Mouse (Mus musculus) midbrain, embryonic 11.5 days (tissue): ENCODE results near the gene Trio. TPM values are rescaled to one million over a fixed set of nuclear protein-coding genes. Genes with fewer than 3 reads are reported as not detected.

ENCODE experiments used
- ATAC-seq: fragments of 200-750 bp; cut with Nextera tagmentation; 2 replicates; pipeline ENCODE4 v1.8.0; 2017; ENCODE audit warnings: moderate TSS enrichment, moderate library complexity; ENCODE audit not compliant: low FRiP score
- DNase-seq: peaks from one replicate; pipeline ENCODE4 v3.0.0; 2015; ENCODE audit warnings: low spot score; ENCODE audit errors: missing footprints
- H3K27ac ChIP-seq: fragments of 300-500 bp; sonication (generic); 2 replicates; pipeline ENCODE4 v1.5.1; 2014; ENCODE audit warnings: low read depth, low read length
- H3K27me3 ChIP-seq: fragments of 300-500 bp; sonication (generic); 2 replicates; pipeline ENCODE4 v1.6.1; 2014; ENCODE audit warnings: mild to moderate bottlenecking, low read length, moderate library complexity, mixed read lengths; ENCODE audit not compliant: control insufficient read depth, insufficient read depth
- H3K36me3 ChIP-seq: fragments of 300-500 bp; sonication (generic); 2 replicates; pipeline ENCODE4 v1.6.1; 2014; ENCODE audit warnings: mild to moderate bottlenecking, low read length, moderate library complexity, mixed read lengths; ENCODE audit not compliant: control insufficient read depth, insufficient read depth
- H3K4me1 ChIP-seq: fragments of 300-500 bp; sonication (generic); 2 replicates; pipeline ENCODE4 v1.6.1; 2014; ENCODE audit warnings: low read length; ENCODE audit not compliant: control insufficient read depth, insufficient read depth
- H3K4me2 ChIP-seq: fragments of 300-500 bp; sonication (generic); 2 replicates; pipeline ENCODE4 v1.6.1; 2014; ENCODE audit warnings: mild to moderate bottlenecking, moderate library complexity
- H3K4me3 ChIP-seq: fragments of 300-500 bp; sonication (generic); 2 replicates; pipeline ENCODE4 v1.5.1; 2014; ENCODE audit warnings: low read depth, low read length
- H3K9ac ChIP-seq: fragments of 300-500 bp; sonication (generic); 2 replicates; pipeline ENCODE4 v1.6.1; 2014; ENCODE audit warnings: low read length
- H3K9me3 ChIP-seq: fragments of 300-500 bp; sonication (generic); 2 replicates; pipeline ENCODE4 v1.6.1; 2016; ENCODE audit warnings: low read length; ENCODE audit not compliant: control insufficient read depth
- WGBS: fragments of 180-500 bp; shearing (Covaris S2); extraction: QIAGEN DNeasy Blood & Tissue Kit; methylation state at CpG from one replicate; pipeline ENCODE4 v1.1.7; 2014; 5-methylcytosine and 5-hydroxymethylcytosine counted together
- polyA plus RNA-seq: library from polyadenylated mRNA; unstranded; fragments of >200 nt; fragmentation: Nextera tagmentation; extraction: Ambion mirVana; gene quantifications from 2 replicates; pipeline ENCODE4 v1.2.1, GENCODE M21; 2014

The Trio gene
- polyA plus RNA-seq, 1 experiment from 2014 or later, result 32.5 TPM

DNA sequence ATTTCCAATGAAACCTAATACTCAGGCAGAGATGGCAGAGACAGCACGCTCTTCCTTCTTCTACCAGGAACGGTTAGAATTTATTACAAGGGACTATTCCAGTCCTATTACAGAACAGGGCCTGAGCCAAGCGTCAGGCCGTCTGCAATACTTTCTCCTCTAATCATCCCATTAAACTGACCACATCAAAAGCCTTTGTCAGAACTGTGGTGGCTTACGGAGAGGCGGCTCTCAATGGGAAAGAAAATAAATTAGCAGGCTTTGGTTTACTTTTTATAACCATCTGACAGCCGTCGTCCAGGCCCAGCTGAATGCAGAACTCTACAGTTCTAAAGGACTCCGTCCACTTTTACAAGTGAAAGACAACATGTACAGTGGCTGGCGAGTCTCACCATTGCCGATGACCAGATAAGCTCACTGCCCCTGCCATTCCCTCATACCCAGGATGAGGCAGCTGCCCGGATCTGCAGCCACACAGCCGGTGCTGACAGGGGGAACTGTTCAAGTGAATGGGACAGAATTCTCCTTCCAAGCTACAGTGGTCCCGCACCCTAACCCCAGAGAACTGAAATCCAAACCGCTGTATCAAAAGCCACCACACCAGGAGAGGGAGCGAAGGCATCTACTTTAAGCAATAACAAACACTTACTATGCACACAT lies 121.2 kb downstream of the Trio start:
- Histone ChIP-seq H3K36me3 (peaks cover 3% of the 10 kb centered on the region; the same call in 1 of the 2 replicates), H3K27ac (no peak overlapping the region), H3K9me3 (no peaks in the 10 kb centered on the region), H3K27me3 (no peaks in the 10 kb centered on the region), H3K4me2 (no peak overlapping the region), H3K9ac (no peak overlapping the region), H3K4me1 (no peaks in the 10 kb centered on the region), H3K4me3 (no peak overlapping the region)
- WGBS, result 83% methylated on average over 16 of the region's 16 CpGs
- ATAC-seq, result no peak
- no peak for DNase-seq

DNA sequence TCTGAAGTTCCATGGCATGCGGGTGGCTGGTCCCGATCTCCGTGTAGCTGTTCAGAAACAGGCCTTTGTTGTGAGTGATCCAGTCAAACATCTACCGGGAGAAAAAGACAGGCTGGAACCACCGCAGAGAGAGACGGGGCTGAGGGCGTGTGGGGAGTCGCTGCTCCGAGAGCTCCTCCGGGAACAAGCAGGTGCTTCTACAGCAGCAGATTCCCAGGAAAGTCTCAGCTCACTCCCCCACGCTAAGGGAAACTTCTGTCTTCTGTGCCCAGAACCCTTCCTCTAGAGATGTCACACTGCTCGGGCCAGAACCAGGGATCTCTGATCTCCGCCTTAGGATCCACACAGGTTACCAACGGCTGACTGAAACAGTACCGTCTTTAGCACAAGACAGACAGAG lies 124.4 kb downstream of the Trio start:
- WGBS, result 92% methylated on average over 15 of the region's 15 CpGs
- DNase-seq (no peak), ATAC-seq (no peak)
- Histone ChIP-seq H3K9me3 (no peaks in the 10 kb centered on the region), H3K4me1 (no peaks in the 10 kb centered on the region), H3K36me3 (peaks cover 17% of the 10 kb centered on the region), H3K4me3 (no peak overlapping the region), H3K27ac (no peak overlapping the region), H3K4me2 (no peak overlapping the region), H3K9ac (no peak overlapping the region), H3K27me3 (no peaks in the 10 kb centered on the region)

DNA sequence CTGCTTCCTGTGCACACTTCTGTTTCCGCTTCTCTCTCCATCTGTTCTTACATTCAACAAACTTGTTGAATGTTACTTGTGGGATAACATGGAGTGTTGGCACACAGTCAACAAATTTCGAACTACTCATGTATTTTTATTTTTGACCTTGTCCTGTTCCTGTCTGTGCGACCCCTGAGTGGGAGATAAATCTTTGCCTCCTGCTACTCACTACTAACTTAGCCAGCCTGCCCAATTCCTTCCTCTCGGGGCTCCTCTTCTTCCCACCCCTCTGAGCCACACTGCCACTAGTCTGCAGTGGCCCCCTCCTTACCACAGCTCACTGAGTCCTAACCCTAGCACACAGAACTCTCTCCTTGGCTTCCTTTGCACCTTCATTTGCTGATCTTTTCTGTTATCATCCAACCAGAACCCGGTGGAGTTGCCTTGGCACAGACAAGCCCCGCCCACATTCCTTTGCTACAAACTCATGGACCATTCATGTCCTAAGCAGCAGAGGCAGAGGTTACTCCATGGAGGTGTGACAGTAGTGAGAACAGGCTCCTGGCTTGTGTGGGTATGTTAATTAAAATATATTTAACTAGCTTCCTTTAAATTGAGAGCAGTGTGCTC lies 126.7 kb downstream of the Trio start:
- no peak for ATAC-seq
- no peak for DNase-seq
- Histone ChIP-seq H3K27me3 (no peaks in the 10 kb centered on the region), H3K27ac (no peak overlapping the region), H3K36me3 (peaks cover 17% of the 10 kb centered on the region), H3K9ac (no peak overlapping the region), H3K4me1 (no peaks in the 10 kb centered on the region), H3K4me3 (no peak overlapping the region), H3K4me2 (no peak overlapping the region), H3K9me3 (no peaks in the 10 kb centered on the region)
- 89% methylated on average over 6 of the region's 6 CpGs for WGBS

DNA sequence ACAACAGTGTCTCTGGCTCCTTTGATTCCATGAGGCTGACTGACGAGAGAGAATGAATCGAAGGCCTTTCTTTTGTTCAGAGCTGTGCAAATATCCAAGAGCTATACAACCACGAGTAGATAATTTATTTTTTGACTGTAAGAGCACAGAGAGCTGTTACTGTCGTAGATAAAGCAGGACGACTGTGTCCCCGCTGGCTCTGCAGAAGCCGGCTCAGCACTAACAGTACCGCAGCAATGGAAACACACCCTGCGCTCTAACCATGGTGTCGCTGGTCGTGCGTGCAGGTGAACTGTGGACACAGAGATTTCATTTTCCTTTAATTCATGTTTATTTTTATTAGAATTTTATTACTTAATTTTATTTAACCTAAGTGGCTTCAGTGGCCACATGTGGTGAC lies 131.5 kb downstream of the Trio start:
- no peak overlapping the region for H3K4me3 ChIP-seq
- no peak overlapping the region for H3K9ac ChIP-seq
- no peaks in the 10 kb centered on the region for H3K9me3 ChIP-seq
- DNase-seq (no peak), ATAC-seq (no peak; the same call in 1 of the 2 replicates)
- peaks cover 14% of the 10 kb centered on the region for H3K36me3 ChIP-seq
- H3K4me2 ChIP-seq, result no peak overlapping the region
- no peak overlapping the region for H3K27ac ChIP-seq
- H3K27me3 ChIP-seq, result no peaks in the 10 kb centered on the region
- H3K4me1 ChIP-seq, result no peaks in the 10 kb centered on the region
- 86% methylated on average over 12 of the region's 12 CpGs for WGBS

DNA sequence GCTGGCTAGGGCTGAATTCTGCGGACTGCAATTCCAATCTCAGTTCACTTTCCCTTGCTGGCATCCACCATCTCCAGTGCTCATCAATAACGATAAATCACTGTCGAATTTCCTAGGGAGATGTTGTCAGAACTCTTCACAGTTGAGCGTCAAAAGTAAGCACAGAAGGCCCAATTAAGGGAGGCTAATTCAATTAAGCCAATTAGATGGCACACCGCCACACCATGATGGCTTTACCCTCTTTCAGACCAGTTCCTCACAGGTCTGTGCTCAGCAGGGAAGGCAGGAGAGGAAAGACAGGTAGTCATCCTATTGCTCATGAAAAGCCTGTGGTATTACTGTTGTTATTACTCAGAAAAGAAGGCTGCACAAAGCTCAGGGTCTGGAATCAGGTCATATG lies 133.6 kb downstream of the Trio start:
- peaks cover 4% of the 10 kb centered on the region; the same call in 1 of the 2 replicates for H3K36me3 ChIP-seq
- ATAC-seq, result no peak
- 93% methylated on average over 5 of the region's 5 CpGs for WGBS

DNA sequence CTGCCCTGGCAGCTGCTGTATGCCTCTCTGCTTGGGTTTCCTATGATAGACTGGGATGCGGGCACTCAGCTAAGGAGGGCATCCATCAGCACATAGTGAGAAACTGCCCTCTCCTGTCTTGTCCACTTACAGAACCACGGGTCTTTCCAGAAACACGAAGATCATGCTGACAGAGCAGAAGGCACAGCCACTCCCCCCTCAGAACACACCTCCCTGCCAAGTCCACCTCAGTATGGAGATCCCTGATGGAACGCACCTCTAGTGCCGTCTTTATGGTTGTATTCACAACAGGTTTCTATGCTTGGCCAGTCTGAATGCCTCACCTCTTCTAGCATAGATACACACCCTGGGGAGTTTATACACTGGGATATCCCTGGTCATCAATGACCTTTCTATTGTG lies 135.0 kb downstream of the Trio start:
- no peak for ATAC-seq
- H3K27ac ChIP-seq, result no peak overlapping the region
- H3K4me2 ChIP-seq, result no peak overlapping the region
- H3K4me1 ChIP-seq, result no peaks in the 10 kb centered on the region
- no peak overlapping the region for H3K9ac ChIP-seq
- 0 out of 2 replicates have a peak, but pooled peaks cover 4% of the 10 kb centered on the region for H3K36me3 ChIP-seq
- no peak for DNase-seq
- H3K9me3 ChIP-seq, result no peaks in the 10 kb centered on the region
- no peak overlapping the region for H3K4me3 ChIP-seq
- 91% methylated on average over 5 of the region's 5 CpGs for whole genome bisulfite sequencing
- H3K27me3 ChIP-seq, result no peaks in the 10 kb centered on the region

More for the DNA sequence above, 133.6 kb downstream of the Trio start:
- Histone ChIP-seq H3K27me3 (no peaks in the 10 kb centered on the region), H3K4me3 (no peak overlapping the region), H3K27ac (no peak overlapping the region), H3K9me3 (no peaks in the 10 kb centered on the region), H3K4me2 (no peak overlapping the region), H3K9ac (no peak overlapping the region), H3K4me1 (no peaks in the 10 kb centered on the region)
- no peak for DNase-seq

DNA sequence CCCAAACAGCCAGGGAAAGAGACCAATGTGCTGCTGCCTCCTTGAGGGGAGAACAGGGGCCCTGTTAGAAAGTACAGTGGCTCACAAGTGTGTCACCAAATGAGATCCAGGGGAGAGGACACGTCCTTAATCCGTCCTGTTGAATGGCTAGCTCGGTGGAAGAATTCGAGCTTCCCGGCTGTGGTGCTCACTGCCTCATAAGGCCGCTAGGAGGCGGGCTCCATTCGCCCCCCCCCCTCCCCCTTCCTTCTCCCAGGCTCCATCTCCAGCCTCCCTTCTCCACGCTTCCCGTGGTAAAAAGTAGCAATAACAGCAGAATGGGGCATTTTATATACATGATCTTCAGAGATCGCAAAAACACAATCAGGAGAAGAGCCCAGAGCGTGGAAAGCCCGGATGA lies 137.5 kb downstream of the Trio start:
- no peak overlapping the region for H3K27ac ChIP-seq
- H3K4me3 ChIP-seq, result no peak overlapping the region
- peak; percentile 84 for DNase-seq
- ATAC-seq, result no peak
- no peak overlapping the region for H3K9ac ChIP-seq
- 48% methylated on average over 12 of the region's 13 CpGs for WGBS
- H3K9me3 ChIP-seq, result no peaks in the 10 kb centered on the region
- no peaks in the 10 kb centered on the region for H3K4me1 ChIP-seq
- H3K4me2 ChIP-seq, result no peak overlapping the region
- H3K36me3 ChIP-seq, result 0 out of 2 replicates have a peak, but pooled peaks cover 4% of the 10 kb centered on the region
- H3K27me3 ChIP-seq, result no peaks in the 10 kb centered on the region

DNA sequence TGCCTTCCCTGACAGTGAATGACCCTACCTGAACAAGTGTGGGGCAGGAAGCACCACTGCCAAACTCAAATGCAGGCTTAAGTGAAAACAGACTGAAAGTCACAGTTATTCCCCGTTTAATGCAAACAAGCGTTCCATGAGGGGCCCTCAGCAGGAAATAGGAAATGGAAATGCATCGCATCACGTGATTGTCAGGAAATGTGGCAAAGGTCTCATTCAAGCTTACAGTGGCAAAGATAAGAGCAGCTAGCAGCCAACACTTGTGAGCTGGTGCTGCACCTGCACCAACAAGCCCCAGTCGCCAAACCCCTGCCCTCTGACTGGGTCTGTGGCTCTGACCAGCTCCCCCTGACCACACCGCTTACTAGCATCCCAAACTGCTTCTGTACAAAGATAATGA lies 138.7 kb downstream of the Trio start:
- Histone ChIP-seq H3K36me3 (0 out of 2 replicates have a peak, but pooled peaks cover 4% of the 10 kb centered on the region), H3K27ac (no peak overlapping the region), H3K4me1 (no peaks in the 10 kb centered on the region), H3K4me2 (no peak overlapping the region), H3K4me3 (no peak overlapping the region), H3K9ac (no peak overlapping the region), H3K27me3 (no peaks in the 10 kb centered on the region), H3K9me3 (no peaks in the 10 kb centered on the region)
- WGBS, result 87% methylated on average over 6 of the region's 6 CpGs
- ATAC-seq (no peak), DNase-seq (no peak)

DNA sequence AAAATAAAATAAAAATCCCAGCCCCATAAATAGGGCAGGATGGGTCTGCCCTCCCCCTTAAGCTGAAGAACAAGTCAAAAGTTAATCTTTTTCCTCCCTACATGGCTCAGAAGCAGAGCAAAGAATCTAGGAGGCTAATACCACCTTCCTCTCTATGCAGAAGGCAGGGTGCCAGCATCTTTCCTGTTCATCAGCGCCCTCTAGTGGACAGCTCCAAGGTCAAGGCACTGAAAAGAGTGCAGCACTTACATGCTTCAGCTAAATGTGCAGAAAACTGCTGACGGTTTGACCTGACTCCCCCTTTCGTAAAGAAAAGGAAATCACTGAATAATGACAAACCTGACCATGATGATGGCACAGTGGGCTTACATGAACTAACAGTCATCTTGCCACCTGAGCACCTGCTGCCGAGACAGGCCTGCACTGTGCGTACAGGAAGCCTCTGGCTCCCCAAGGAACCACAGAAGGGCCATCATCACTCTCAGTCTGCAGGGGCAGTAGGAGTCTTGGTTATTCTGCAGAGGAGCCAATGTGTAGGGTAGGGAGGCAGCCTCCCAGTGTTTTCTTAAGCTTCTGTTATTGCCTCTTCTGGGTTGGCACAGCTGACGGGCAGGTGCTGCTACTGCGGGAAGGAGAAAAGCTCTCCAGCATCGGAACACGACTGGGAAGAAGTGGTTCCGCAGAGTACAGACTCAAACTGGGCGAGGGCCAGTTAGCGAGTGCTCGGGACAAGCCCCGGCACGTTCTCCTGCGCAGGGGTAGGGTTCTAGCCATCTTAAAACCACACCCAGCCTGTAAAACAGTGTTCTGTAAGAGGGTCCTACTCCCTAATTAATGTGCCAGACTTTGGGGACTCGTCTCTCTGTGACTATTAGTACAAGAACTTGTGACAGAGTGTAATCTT lies 141.0 kb downstream of the Trio start:
- no peaks in the 10 kb centered on the region for H3K4me1 ChIP-seq
- H3K27ac ChIP-seq, result no peak overlapping the region
- no peaks in the 10 kb centered on the region for H3K9me3 ChIP-seq
- H3K9ac ChIP-seq, result no peak overlapping the region
- 0 out of 2 replicates have a peak, but pooled peaks cover 4% of the 10 kb centered on the region for H3K36me3 ChIP-seq
- 76% methylated on average over 17 of the region's 17 CpGs for WGBS
- peak; percentile 96 for DNase-seq
- H3K4me3 ChIP-seq, result no peak overlapping the region
- ATAC-seq, result peak; percentile 85
- H3K27me3 ChIP-seq, result no peaks in the 10 kb centered on the region
- H3K4me2 ChIP-seq, result no peak overlapping the region
